Mouse (Mus musculus) lung, embryonic 15.5 days (tissue): ENCODE results near the gene Klrb1. TPM values are rescaled to one million over a fixed set of nuclear protein-coding genes. Genes with fewer than 3 reads are reported as not detected.
"Not testable (repeated sequence)": the region's sequence is repeated elsewhere in the genome, so short reads cannot be mapped to it uniquely, and the experiment has no call there.

Source experiments
- ATAC-seq: fragments of 200-750 bp; cut with Nextera tagmentation; 2 replicates; pipeline ENCODE4 v1.8.0; 2017; ENCODE audit warnings: moderate number of reproducible peaks, borderline replicate concordance; ENCODE audit not compliant: low FRiP score, low TSS enrichment; ENCODE audit errors: extremely low read depth
- H3K27ac ChIP-seq: fragments of 300-500 bp; sonication (generic); 2 replicates; pipeline ENCODE4 v1.5.1; 2015; ENCODE audit warnings: moderate library complexity, mild to moderate bottlenecking, inconsistent platforms
- H3K27me3 ChIP-seq: fragments of 300-500 bp; sonication (generic); 2 replicates; pipeline ENCODE4 v1.6.1; 2015; ENCODE audit warnings: inconsistent platforms
- H3K36me3 ChIP-seq: fragments of 300-500 bp; sonication (generic); 2 replicates; pipeline ENCODE4 v1.6.1; 2015; ENCODE audit warnings: inconsistent platforms
- H3K4me1 ChIP-seq: fragments of 300-500 bp; sonication (generic); 2 replicates; pipeline ENCODE4 v1.6.1; 2015; ENCODE audit warnings: inconsistent platforms
- H3K4me2 ChIP-seq: fragments of 300-500 bp; sonication (generic); 2 replicates; pipeline ENCODE4 v1.6.1; 2015; ENCODE audit warnings: inconsistent platforms, mild to moderate bottlenecking, moderate library complexity
- H3K4me3 ChIP-seq: fragments of 300-500 bp; sonication (generic); 2 replicates; pipeline ENCODE4 v1.5.1; 2015; ENCODE audit warnings: mild to moderate bottlenecking, inconsistent platforms
- H3K9ac ChIP-seq: fragments of 300-500 bp; sonication (generic); 2 replicates; pipeline ENCODE4 v1.6.1; 2015; ENCODE audit warnings: inconsistent platforms
- H3K9me3 ChIP-seq: fragments of 300-500 bp; sonication (generic); 2 replicates; pipeline ENCODE4 v1.6.1; 2016; ENCODE audit warnings: inconsistent platforms
- WGBS: fragments of 180-500 bp; shearing (Covaris S2); methylation state at CpG from one replicate; pipeline ENCODE4 v1.1.7; 2015; 5-methylcytosine and 5-hydroxymethylcytosine counted together
- polyA plus RNA-seq: library from polyadenylated mRNA; unstranded; fragments of >200 nt; fragmentation: Nextera tagmentation; extraction: Ambion mirVana; gene quantifications from 2 replicates; pipeline ENCODE4 v1.2.1, GENCODE M21; 2015

The Klrb1 gene
- polyA plus RNA-seq, 1 experiment from 2014 or later, result not detected

DNA sequence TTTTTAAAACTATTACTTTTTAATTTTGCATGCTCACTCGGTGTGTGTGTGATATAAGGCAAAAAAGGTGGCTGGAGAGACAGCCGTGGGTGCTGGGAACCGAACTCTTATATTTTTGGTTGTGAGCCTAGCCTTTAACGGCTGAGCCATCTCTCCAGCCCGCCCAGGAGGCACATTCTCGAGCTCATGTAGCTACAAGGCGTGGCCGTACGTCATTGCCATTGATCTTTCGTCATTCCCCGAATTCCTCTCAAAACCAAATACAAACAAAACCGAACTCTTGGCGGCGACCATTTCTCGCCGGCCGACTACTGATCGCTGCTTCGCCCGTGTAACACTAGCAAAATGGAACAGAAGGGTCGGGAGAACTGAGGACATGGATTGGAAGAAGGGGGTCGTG lies 37.2 kb upstream of the Klrb1 start:
- H3K4me1 ChIP-seq, result not testable (repeated sequence)
- 0% methylated on average over 22 of the region's 22 CpGs for WGBS
- ATAC-seq, result peak; percentile 44

DNA sequence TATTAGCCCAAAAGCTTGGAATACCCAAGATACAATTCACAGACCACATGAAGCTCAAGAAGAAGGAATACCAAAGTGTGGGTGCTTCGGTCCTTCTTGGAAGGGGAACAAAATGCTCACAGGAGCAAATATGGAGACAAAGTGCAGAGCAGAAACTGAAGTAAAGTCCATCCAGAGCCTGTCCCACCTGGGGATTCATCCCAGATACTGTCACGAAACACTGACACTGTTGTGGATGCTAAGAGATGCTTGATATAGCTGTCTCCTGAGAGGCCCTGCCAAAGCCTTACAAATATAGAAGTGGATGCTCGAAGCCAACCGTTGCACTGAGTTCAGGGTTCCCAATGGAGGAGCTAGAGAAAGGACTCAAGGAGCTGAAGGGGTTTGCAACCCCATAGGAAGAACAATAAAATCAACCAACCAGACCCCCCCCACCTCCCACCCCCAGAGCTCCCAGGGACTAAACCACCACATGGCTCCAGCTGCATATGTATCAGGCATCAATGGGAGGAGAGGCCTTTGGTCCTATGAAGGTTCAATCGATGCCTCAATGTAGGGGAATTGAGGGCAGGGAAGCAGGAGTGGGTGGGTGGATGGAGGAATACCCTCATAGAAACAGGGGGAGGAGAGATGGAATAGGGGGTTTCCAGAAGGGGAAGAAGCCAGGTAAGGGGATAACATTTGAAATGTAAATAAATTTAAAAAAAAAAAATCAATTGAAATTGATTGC lies 36.5 kb upstream of the Klrb1 start:
- Histone ChIP-seq H3K9ac (no peak overlapping the region), H3K4me2 (peak overlapping the region; percentile 42; the same call in 1 of the 2 replicates), H3K27ac (no peak overlapping the region), H3K36me3 (no peaks in the 10 kb centered on the region), H3K9me3 (no peaks in the 10 kb centered on the region), H3K4me3 (peak overlapping the region; percentile 73), H3K27me3 (no peaks in the 10 kb centered on the region), H3K4me1 (peaks cover 10% of the 10 kb centered on the region)
- WGBS, result 82% methylated on average over 5 of the region's 5 CpGs
- no peak for ATAC-seq

More for the DNA sequence above, 37.2 kb upstream of the Klrb1 start:
- not testable (repeated sequence) for H3K36me3 ChIP-seq, H3K9me3 ChIP-seq, H3K27me3 ChIP-seq
- peak overlapping the region; percentile 42 for H3K4me2 ChIP-seq
- H3K4me3 ChIP-seq, result peak overlapping the region; percentile 73
- peak overlapping the region; percentile 84 for H3K27ac ChIP-seq
- H3K9ac ChIP-seq, result peak overlapping the region; percentile 70

DNA sequence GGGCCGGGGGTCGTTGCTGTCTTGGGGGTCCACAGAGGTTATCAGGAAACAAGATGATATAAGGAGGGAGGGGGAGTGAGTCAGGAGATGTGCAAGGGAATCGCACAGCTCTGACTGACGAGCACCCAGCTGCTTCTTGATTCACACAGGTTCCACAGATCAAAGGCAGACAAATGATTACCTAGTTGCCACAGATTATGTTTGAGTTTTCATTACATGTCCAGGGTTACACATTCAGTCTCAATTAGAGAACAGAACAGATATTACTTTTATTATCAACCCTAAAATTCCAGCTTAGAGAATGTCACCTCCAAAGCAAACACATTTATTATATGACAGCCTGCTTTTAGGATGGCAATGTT lies 32.5 kb upstream of the Klrb1 start:
- H3K4me2 ChIP-seq, H3K4me3 ChIP-seq, H3K36me3 ChIP-seq, ATAC-seq, H3K27ac ChIP-seq, H3K4me1 ChIP-seq, H3K9me3 ChIP-seq, H3K9ac ChIP-seq, H3K27me3 ChIP-seq: not testable (repeated sequence)
- 24% methylated on average over 4 of the region's 4 CpGs for WGBS

DNA sequence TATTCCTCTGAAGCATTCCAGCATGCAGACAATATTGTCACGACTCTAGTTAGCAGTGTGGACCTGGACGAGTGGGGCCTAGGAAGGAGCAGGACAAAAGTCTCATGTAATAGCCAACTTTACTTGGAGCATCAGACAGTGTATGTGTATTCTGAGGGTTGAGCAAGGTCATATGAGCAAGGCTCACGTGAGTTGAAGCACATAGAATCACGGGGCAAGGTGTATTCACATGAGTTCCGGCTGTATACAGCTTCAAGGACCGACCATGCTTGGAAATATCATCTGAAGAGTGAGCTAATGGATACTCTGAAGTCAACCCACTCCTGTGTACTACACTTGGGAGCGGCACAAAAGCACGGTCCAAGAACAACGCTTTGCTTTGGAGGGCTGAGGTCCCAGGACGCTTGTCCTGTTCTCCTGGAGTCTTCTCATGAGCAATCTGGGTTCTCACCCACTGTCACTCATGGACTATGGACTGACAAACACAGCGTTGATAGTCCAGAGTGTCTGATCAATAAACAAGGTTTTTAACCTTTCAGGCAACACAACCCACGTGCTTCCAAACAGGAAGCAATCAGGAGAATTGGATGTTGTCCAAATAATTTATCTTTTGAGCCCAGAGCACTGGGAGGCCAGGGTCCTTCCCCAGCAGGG lies 32.0 kb upstream of the Klrb1 start:
- not testable (repeated sequence) for H3K9ac ChIP-seq, H3K4me1 ChIP-seq, H3K27me3 ChIP-seq, H3K4me3 ChIP-seq, H3K36me3 ChIP-seq, H3K9me3 ChIP-seq, H3K27ac ChIP-seq
- ATAC-seq, result 0 out of 2 replicates have a peak, but pooled peaks have one; percentile 9
- WGBS, result 62% methylated on average over 12 of the region's 12 CpGs
- peak overlapping the region; percentile 38 for H3K4me2 ChIP-seq

DNA sequence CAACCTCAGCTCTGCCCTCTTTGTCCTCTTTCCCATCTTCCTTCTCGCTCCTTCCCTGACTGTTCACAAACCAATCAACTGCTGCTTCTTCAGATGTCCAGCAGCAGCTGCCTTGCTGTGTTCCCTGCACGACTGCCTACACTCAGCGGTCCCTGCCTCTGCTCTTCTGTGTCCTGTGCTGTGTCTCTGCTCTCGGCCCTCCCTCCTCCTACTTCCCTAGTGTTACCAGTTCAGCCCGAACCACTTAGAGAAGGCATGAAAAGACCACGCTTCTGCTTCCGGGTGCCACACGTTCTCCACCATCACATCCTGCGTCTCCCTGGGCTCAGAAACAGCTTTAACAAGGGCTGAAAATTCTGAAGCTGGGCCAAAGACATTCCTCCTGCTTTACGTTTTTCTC lies 31.4 kb upstream of the Klrb1 start:
- not testable (repeated sequence) for H3K9me3 ChIP-seq, H3K4me3 ChIP-seq, H3K4me1 ChIP-seq, H3K27me3 ChIP-seq, H3K36me3 ChIP-seq, H3K9ac ChIP-seq
- Histone ChIP-seq H3K4me2 (peak overlapping the region; percentile 38), H3K27ac (peak overlapping the region; percentile 3; the same call in 1 of the 2 replicates)
- WGBS, result 29% methylated on average over 10 of the region's 10 CpGs
- peak; percentile 88; the same call in 1 of the 2 replicates for ATAC-seq

DNA sequence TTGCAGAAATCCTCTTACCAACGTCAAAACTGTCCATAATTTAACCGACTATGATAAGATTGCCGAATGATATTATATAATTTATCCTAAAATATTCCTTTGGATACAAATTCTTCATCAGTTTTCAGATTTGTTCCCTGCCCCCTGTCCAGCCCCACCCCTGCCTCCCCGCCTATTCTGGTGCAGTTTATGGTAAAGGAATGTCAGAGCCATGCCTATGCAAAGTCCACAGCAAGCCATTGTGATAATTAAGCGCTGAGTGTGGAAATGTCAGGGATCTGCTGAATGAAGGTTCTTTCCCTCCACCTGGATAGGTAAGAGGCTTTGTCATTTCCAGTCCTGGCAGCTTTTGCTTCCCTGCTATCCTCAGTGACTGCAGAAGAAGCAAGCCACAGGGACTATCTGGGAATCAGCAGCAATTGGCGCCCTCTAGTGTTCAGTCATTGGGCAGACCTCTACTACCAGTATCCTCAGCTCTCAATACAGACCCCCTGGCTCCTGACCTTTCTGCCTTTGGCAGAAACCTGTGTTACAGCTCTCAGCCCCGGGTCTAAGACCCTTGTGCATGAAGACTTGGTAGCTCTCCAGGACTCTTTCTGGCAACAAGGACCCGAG lies 30.9 kb upstream of the Klrb1 start:
- ATAC-seq, result peak; percentile 91
- not testable (repeated sequence) for H3K9ac ChIP-seq

DNA sequence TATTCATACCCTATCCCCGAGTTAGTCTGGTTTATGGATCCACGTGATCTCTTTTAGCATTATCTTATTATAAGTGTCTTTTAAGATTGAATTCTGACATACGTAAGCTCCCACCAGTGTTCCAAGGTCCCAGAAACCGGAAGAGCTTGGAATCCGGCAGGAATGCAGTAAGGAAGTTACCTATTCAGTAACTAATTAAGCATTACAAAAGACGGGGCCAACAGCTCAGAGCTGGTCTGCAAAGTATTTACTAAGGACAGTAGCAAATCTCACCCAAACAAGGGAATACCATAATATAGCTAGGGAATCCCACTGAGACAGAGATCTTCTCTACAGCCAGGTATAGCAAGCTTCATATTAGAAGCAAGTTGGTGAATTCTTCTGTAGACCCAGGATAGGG lies 24.1 kb upstream of the Klrb1 start:
- not testable (repeated sequence) for ATAC-seq, H3K9me3 ChIP-seq
- 71% methylated on average over 6 of the region's 6 CpGs for WGBS

More for the DNA sequence above, 30.9 kb upstream of the Klrb1 start:
- not testable (repeated sequence) for H3K9me3 ChIP-seq, H3K27me3 ChIP-seq, H3K36me3 ChIP-seq, H3K4me3 ChIP-seq, H3K27ac ChIP-seq, H3K4me1 ChIP-seq
- WGBS, result 35% methylated on average over 8 of the region's 8 CpGs
- H3K4me2 ChIP-seq, result peak overlapping the region; percentile 38

DNA sequence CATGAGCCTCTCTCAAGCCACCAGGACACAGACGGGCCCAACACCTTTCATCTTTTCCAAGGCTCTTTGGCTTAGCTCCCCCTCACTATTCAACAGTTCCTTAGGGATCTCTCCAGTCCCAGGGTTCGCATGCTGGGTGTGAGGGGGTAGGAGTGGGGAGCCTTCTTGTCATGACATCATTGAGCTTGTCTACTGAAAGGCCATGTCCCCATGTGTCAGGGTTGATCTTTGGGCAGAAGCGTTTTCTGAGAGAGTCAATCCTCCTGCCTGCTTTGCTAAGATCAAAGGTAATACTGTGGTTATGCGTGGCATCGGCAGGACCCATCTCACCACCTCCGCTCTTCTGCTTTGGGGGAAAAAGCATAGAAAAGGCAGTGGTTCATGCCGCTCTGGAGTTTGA lies 14.6 kb upstream of the Klrb1 start:
- H3K4me2 ChIP-seq, result no peak overlapping the region

More for the DNA sequence above, 24.1 kb upstream of the Klrb1 start:
- H3K36me3 ChIP-seq, H3K4me2 ChIP-seq, H3K9ac ChIP-seq, H3K27ac ChIP-seq, H3K27me3 ChIP-seq, H3K4me1 ChIP-seq, H3K4me3 ChIP-seq: not testable (repeated sequence)

DNA sequence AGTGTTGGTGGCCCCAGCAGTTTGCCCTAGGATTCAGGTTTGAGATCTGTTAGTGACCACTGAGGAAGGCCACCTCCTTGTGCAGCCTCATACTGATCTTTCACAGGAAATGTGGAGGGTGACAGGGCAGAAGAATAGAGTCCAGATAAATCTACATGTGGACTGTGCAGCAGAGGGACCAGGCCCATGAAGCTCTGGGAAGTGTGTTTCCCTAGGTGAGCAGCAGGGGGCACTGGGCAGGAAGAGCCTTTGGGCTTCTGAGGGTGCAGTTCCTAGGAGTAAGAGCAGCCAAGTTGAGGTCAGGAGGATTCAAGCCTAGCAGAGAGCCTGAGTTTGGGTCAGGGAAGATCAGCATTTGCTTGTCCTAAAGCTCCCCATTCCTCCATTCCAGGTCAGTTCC lies 13.2 kb upstream of the Klrb1 start:
- Histone ChIP-seq H3K27ac (no peak overlapping the region), H3K4me1 (no peaks in the 10 kb centered on the region), H3K36me3 (no peaks in the 10 kb centered on the region), H3K4me3 (no peak overlapping the region), H3K4me2 (no peak overlapping the region), H3K9me3 (no peaks in the 10 kb centered on the region), H3K9ac (no peak overlapping the region), H3K27me3 (no peaks in the 10 kb centered on the region)
- no peak for ATAC-seq

More for the DNA sequence above, 14.6 kb upstream of the Klrb1 start:
- no peaks in the 10 kb centered on the region for H3K9me3 ChIP-seq
- no peak overlapping the region for H3K9ac ChIP-seq
- no peaks in the 10 kb centered on the region for H3K4me1 ChIP-seq
- no peaks in the 10 kb centered on the region for H3K27me3 ChIP-seq
- H3K4me3 ChIP-seq, result no peak overlapping the region
- ATAC-seq, result no peak
- WGBS, result 85% methylated on average over 7 of the region's 7 CpGs
- no peaks in the 10 kb centered on the region for H3K36me3 ChIP-seq
- H3K27ac ChIP-seq, result no peak overlapping the region

DNA sequence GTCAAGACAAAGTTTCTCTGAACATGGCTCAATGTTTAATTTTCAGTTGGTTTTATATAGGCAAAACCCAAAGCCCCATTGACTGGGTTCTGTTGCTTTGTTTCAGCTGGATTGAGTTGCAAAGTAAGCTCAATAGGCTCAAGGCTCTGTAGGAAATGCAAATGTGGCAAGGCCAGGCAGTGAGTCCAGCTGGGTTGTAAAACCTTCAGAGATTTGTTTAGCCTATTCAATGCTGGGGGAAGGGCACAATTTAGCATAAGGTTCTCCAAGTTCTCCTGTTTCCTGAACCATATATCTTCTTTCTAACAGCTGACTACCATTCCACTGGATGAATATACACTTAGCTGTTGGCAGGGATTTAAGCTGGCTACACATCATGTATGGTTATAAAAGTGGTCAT lies 12.0 kb upstream of the Klrb1 start:
- Histone ChIP-seq H3K4me2 (no peak overlapping the region), H3K4me1 (no peaks in the 10 kb centered on the region), H3K9ac (no peak overlapping the region), H3K27ac (no peak overlapping the region), H3K27me3 (no peaks in the 10 kb centered on the region), H3K36me3 (no peaks in the 10 kb centered on the region), H3K9me3 (no peaks in the 10 kb centered on the region), H3K4me3 (no peak overlapping the region)
- ATAC-seq, result no peak

DNA sequence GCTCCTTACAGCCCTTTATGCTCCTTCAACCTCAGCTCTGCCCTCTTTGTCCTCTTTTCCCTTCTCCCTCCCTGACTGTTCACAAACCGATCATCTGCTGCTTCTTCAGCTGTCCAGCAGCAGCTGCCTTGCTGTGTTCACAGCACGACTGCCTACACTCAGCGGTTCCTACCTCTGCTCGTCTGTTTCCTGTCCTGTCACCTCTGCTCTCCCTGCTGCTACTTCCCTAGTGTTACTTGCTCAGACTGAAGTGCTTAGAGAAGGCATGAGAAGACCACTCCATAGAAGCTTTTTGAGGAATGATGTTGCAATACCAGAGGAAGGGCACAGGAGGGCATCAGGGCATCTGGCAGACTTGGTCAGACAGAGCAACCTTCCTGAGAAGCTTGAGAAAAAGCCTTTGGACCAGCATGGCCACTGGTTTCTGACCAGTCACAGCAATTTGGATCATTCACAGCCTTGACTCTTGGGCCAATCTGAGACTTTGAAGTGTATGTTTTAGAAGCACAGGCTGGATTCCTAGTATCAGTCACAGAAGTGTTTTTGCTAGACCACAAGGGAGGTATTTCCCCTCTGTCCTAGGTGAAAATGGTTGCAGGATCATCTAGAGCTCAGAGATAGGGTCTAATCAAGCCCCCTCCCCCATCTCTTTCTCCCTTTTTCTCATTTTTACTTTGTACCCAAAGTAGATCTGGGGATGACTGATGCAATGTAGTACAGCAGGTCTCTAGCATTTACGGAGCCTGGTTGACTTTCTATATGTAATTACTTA lies 11.2 kb upstream of the Klrb1 start:
- Histone ChIP-seq H3K9ac (no peak overlapping the region), H3K9me3 (no peaks in the 10 kb centered on the region), H3K27me3 (no peaks in the 10 kb centered on the region), H3K36me3 (no peaks in the 10 kb centered on the region), H3K4me2 (no peak overlapping the region), H3K4me3 (no peak overlapping the region), H3K4me1 (no peaks in the 10 kb centered on the region), H3K27ac (no peak overlapping the region)
- 43% methylated on average over 5 of the region's 5 CpGs for WGBS
- ATAC-seq, result no peak

DNA sequence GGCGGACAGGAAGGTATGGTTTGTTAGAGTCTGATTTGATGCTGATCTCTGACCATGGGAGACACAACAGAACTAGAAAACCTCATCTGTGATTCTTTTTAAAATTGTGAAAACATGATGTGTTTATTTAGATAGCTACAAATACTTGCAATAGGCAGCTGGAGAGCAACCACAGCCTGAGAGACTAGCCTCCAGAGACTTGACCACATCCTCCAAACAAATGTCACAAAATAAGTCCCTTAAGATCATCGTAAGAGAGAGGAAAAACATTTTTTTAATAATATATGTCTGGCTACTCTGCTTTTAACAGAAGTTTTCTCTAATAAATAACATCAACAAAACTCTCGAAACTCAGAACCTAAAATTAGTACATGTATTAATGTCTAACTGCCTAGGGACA lies 9.2 kb upstream of the Klrb1 start:
- no peak overlapping the region for H3K4me2 ChIP-seq
- WGBS, result 78% methylated on average over 3 of the region's 3 CpGs
- H3K36me3 ChIP-seq, result no peaks in the 10 kb centered on the region
- H3K27ac ChIP-seq, result no peak overlapping the region
- no peaks in the 10 kb centered on the region for H3K4me1 ChIP-seq
- no peak overlapping the region for H3K4me3 ChIP-seq
- no peak overlapping the region for H3K9ac ChIP-seq
- H3K27me3 ChIP-seq, result no peaks in the 10 kb centered on the region
- no peaks in the 10 kb centered on the region for H3K9me3 ChIP-seq
- ATAC-seq, result no peak
